Mouse (Mus musculus) Patski (cell line): ENCODE data around the gene Gas2l3. TPM values are rescaled to one million over a fixed set of nuclear protein-coding genes. Genes with fewer than 3 reads are reported as not detected.

Experiments
- ATAC-seq: fragments of 100-300 bp; one replicate; pipeline ENCODE4 v1.8.0; 2021
- CTCF ChIA-PET: fragments of 350-600 bp; sonication (Branson Sonifier 250); formaldehyde crosslinking; loops from one replicate; lab custom pipeline; 2022; ENCODE audit warnings: inconsistent platforms; lab: Charles Lee
- POLR2A ChIA-PET: fragments of 350-600 bp; sonication (Branson Sonifier 250); formaldehyde crosslinking; loops from one replicate; lab custom pipeline; 2022; ENCODE audit warnings: antibody characterized with exemption, inconsistent platforms; lab: Charles Lee
- DNase-seq: peaks from one replicate; pipeline ENCODE4 v3.0.0-alpha.2; 2011; ENCODE audit warnings: low read depth, low spot score
- H3K27me3 ChIP-seq: fragments of 371-371 bp; one replicate; pipeline ENCODE4 v1.5.1; 2021
- CTCF ChIP-seq: fragments of 100-300 bp; IDR thresholded peaks from one replicate; pipeline ENCODE4 v1.5.1; 2021
- in situ Hi-C: fragments of 300-500 bp; cut with MboI; formaldehyde crosslinking; loops from 3 replicates; pipeline ENCODE4 v1.11.1; 2018; ENCODE audit warnings: low pct_unique_long_range_greater_than_20kb, mixed read lengths
- polyA plus RNA-seq: library from polyadenylated mRNA; unstranded; gene quantifications from one replicate; pipeline ENCODE4 v1.2.3, GENCODE M21; 2021

The Gas2l3 gene
- polyA plus RNA-seq, 1 experiment from 2014 or later = 8.6 TPM

- H3K27me3 ChIP-seq = no peaks in the 10 kb centered on the region
- ATAC-seq (no peak), DNase-seq (no peak)
- in situ Hi-C loops = no loop called here
- ChIA-PET CTCF (no interaction called here), POLR2A (no interaction called here)
- no peak for TF ChIP-seq CTCF
These were observed 35.0 kb upstream of the Gas2l3 start for GRCm38 (mm10) chr10:89478766-89479165.

GRCm38 (mm10) chr10:89470596-89471353 lies 27.0 kb upstream of the Gas2l3 start:
- in situ Hi-C loops = no loop called here
- ATAC-seq (no peak), DNase-seq (no peak)
- no peaks in the 10 kb centered on the region for H3K27me3 ChIP-seq
- ChIA-PET CTCF (interaction anchor here (2.3 kb wide), 1 partner anchor 9 kb away, joined by 8 read pairs; no protein-coding TSS in a partner anchor), POLR2A (interaction anchor here (0.6 kb wide), 2 partner anchors 49 to 105 kb away, joined by 4 to 5 read pairs; no protein-coding TSS in a partner anchor)
- no peak for TF ChIP-seq CTCF

GRCm38 (mm10) chr10:89464760-89465405 lies 21.1 kb upstream of the Gas2l3 start:
- in situ Hi-C loops = loop anchor here (5.0 kb wide), 1 partner anchor 172 kb away; no protein-coding TSS in a partner anchor
- no peak for DNase-seq
- no peak for ATAC-seq
- TF ChIP-seq CTCF = no peak
- CTCF ChIA-PET = interaction anchor here (1.3 to 5.8 kb wide), 4 partner anchors 34 to 178 kb away, joined by 3 to 99 read pairs (median 5); no protein-coding TSS in a partner anchor
- H3K27me3 ChIP-seq = no peaks in the 10 kb centered on the region
- POLR2A ChIA-PET = interaction anchor here (0.6 kb wide), 1 partner anchor 153 kb away, joined by 5 read pairs; no protein-coding TSS in a partner anchor

- no peaks in the 10 kb centered on the region for H3K27me3 ChIP-seq
- in situ Hi-C loops = loop anchor here (5.0 kb wide), 1 partner anchor 174 kb away; no protein-coding TSS in a partner anchor
- no peak for TF ChIP-seq CTCF
- ATAC-seq (no peak), DNase-seq (no peak)
- POLR2A ChIA-PET = interaction anchor here (0.6 kb wide), 2 partner anchors 167 to 170 kb away, joined by 3 read pairs; no protein-coding TSS in a partner anchor
- CTCF ChIA-PET = interaction anchor here (0.9 to 5.8 kb wide), 13 partner anchors 8 to 342 kb away, joined by 3 to 99 read pairs (median 7); partner anchors contain the start of gene Slc17a8
These were observed 19.1 kb upstream of the Gas2l3 start for GRCm38 (mm10) chr10:89462890-89463289.

GRCm38 (mm10) chr10:89461856-89462507 lies 18.2 kb upstream of the Gas2l3 start:
- in situ Hi-C loops = loop anchor here (5.0 kb wide), 1 partner anchor 175 kb away; no protein-coding TSS in a partner anchor
- ChIA-PET POLR2A (no interaction called here), CTCF (interaction anchor here (1.1 to 5.8 kb wide), 22 partner anchors 9 to 343 kb away, joined by 3 to 99 read pairs (median 4); partner anchors contain the start of genes Gas2l3 and Slc17a8)
- no peaks in the 10 kb centered on the region for H3K27me3 ChIP-seq
- TF ChIP-seq CTCF = peak; percentile 83
- peak; percentile 82 for ATAC-seq
- no peak for DNase-seq

GRCm38 (mm10) chr10:89460972-89461371 lies 17.2 kb upstream of the Gas2l3 start:
- ChIA-PET CTCF (interaction anchor here (1.3 to 5.8 kb wide), 9 partner anchors 9 to 224 kb away, joined by 3 to 99 read pairs (median 7); partner anchors contain the start of gene Gas2l3), POLR2A (no interaction called here)
- in situ Hi-C loops = loop anchor here (5.0 kb wide), 1 partner anchor 176 kb away; no protein-coding TSS in a partner anchor
- H3K27me3 ChIP-seq = no peaks in the 10 kb centered on the region
- no peak for DNase-seq
- ATAC-seq = no peak
- no peak for TF ChIP-seq CTCF

- CTCF ChIA-PET = interaction anchor here (2.3 kb wide), 1 partner anchor 171 kb away, joined by 8 read pairs; no protein-coding TSS in a partner anchor
- POLR2A ChIA-PET = no interaction called here
- DNase-seq (no peak), ATAC-seq (peak; percentile 28)
- H3K27me3 ChIP-seq = no peaks in the 10 kb centered on the region
- in situ Hi-C loops = no loop called here
- no peak for TF ChIP-seq CTCF
These were observed 15.0 kb upstream of the Gas2l3 start for GRCm38 (mm10) chr10:89458770-89459169.

- H3K27me3 ChIP-seq = no peaks in the 10 kb centered on the region
- ATAC-seq (no peak), DNase-seq (no peak)
- ChIA-PET CTCF (no interaction called here), POLR2A (no interaction called here)
- no peak for TF ChIP-seq CTCF
- in situ Hi-C loops = no loop called here
These were observed 10.0 kb upstream of the Gas2l3 start for GRCm38 (mm10) chr10:89453794-89454193.

- in situ Hi-C loops = no loop called here
- TF ChIP-seq CTCF = no peak
- CTCF ChIA-PET = interaction anchor here (2.4 kb wide), 1 partner anchor 9 kb away, joined by 11 read pairs; no protein-coding TSS in a partner anchor
- POLR2A ChIA-PET = no interaction called here
- no peaks in the 10 kb centered on the region for H3K27me3 ChIP-seq
- DNase-seq (no peak), ATAC-seq (no peak)
These were observed 9.4 kb upstream of the Gas2l3 start for GRCm38 (mm10) chr10:89453068-89453641.
